23 mouse cellular contexts compared by ENCODE assay signal in genomic region chr4:55765780-55766179, GRCm38 (mm10).
DNase-seq lines count a peak whose midpoint lies in the region; ATAC-seq and TF ChIP-seq lines count a peak whose summit lies in the region.
"Had no signal": no experiment of that assay in that cellular context is flagged by ENCODE, and none has a peak within 500 bp of the region (broad histone marks: within the 10 kb centered on the region; RNA-seq: fewer than 3 reads in every experiment).

No protein-coding gene starts in this region.

- no peak overlapping the region for H3K4me2 ChIP-seq in forebrain, embryonic 14.5 days (ENCODE audit: low read length)
- H3K4me2 ChIP-seq in forebrain, embryonic 13.5 days = no peak overlapping the region
- no peak overlapping the region for H3K4me2 ChIP-seq in forebrain, embryonic 16.5 days (ENCODE audit: low read length)
- no peak overlapping the region for H3K4me2 ChIP-seq in forebrain, embryonic 12.5 days
- H3K4me2 ChIP-seq in forebrain, postnatal 0 days (ENCODE audit: low read depth) = no peak overlapping the region
- H3K4me2 ChIP-seq in forebrain, embryonic 15.5 days (replicated peaks) = no peak overlapping the region

- no peak overlapping the region for H3K27ac ChIP-seq in forebrain, embryonic 14.5 days (ENCODE audit: low read depth, low read length)
- no peak overlapping the region for H3K27ac ChIP-seq in forebrain, embryonic 13.5 days
- H3K27ac ChIP-seq in forebrain, embryonic 16.5 days (ENCODE audit: low read length) = no peak overlapping the region
- no peak overlapping the region for H3K27ac ChIP-seq in forebrain, embryonic 12.5 days
- no peak overlapping the region for H3K27ac ChIP-seq in forebrain, postnatal 0 days (ENCODE audit: low read depth, low read length)
- H3K27ac ChIP-seq in forebrain, embryonic 15.5 days (replicated peaks) = no peak overlapping the region

- no peaks in the 10 kb centered on the region for H3K27me3 ChIP-seq in forebrain, embryonic 14.5 days (replicated peaks; ENCODE audit: control insufficient read depth, insufficient read depth, low read length)
- no peaks in the 10 kb centered on the region for H3K27me3 ChIP-seq in forebrain, embryonic 13.5 days
- H3K27me3 ChIP-seq in forebrain, embryonic 16.5 days (replicated peaks; ENCODE audit: control insufficient read depth, insufficient read depth, low read length) = no peaks in the 10 kb centered on the region
- H3K27me3 ChIP-seq in forebrain, embryonic 12.5 days = no peaks in the 10 kb centered on the region
- H3K27me3 ChIP-seq in forebrain, postnatal 0 days (ENCODE audit: insufficient read depth, low read length) = no peaks in the 10 kb centered on the region
- no peaks in the 10 kb centered on the region for H3K27me3 ChIP-seq in forebrain, embryonic 15.5 days
- H3K27me3 ChIP-seq: CH12.LX, Patski had no signal

- no peak; the same call in 1 of the 2 replicates for ATAC-seq in forebrain, embryonic 14.5 days
- no peak; the same call in 1 of the 2 replicates for ATAC-seq in forebrain, embryonic 13.5 days
- peak; percentile 50; the same call in 1 of the 2 replicates for ATAC-seq in forebrain, embryonic 16.5 days
- no peak for ATAC-seq in forebrain, embryonic 12.5 days (ENCODE audit: low FRiP score)
- ATAC-seq in forebrain, postnatal 0 days = no peak
- no peak for ATAC-seq in forebrain, embryonic 15.5 days (replicated peaks)
- ATAC-seq: activated CD4-positive, CD25-positive, alpha-beta regulatory T cell, adult 4 months; CD4-positive, CD25-positive, alpha-beta regulatory T cell, adult 4 months; Patski had no signal

- no peak overlapping the region for H3K4me3 ChIP-seq in forebrain, embryonic 14.5 days (ENCODE audit: low read depth, low read length)
- no peak overlapping the region for H3K4me3 ChIP-seq in forebrain, embryonic 13.5 days
- H3K4me3 ChIP-seq in forebrain, embryonic 16.5 days (replicated peaks; ENCODE audit: low read length) = no peak overlapping the region
- no peak overlapping the region for H3K4me3 ChIP-seq in forebrain, embryonic 12.5 days (replicated peaks)
- H3K4me3 ChIP-seq in forebrain, postnatal 0 days (ENCODE audit: low read depth, low read length) = no peak overlapping the region
- no peak overlapping the region for H3K4me3 ChIP-seq in forebrain, embryonic 15.5 days

- no peak for TF ChIP-seq CTCF in forebrain, postnatal 0 days (IDR thresholded peaks at IDR 0.05; ENCODE audit: low read depth)
- TF ChIP-seq CTCF in brain, embryonic 14.5 days (IDR thresholded peaks at IDR 0.05; ENCODE audit: borderline replicate concordance, extremely low read depth, insufficient read depth, insufficient read length) = no peak

- no peaks in the 10 kb centered on the region for H3K36me3 ChIP-seq in forebrain, embryonic 14.5 days (ENCODE audit: control insufficient read depth, insufficient read depth, low read length)
- no peaks in the 10 kb centered on the region for H3K36me3 ChIP-seq in forebrain, embryonic 13.5 days (ENCODE audit: poor library complexity, severe bottlenecking)
- H3K36me3 ChIP-seq in forebrain, embryonic 16.5 days (ENCODE audit: control insufficient read depth, insufficient read depth) = no peaks in the 10 kb centered on the region
- no peaks in the 10 kb centered on the region for H3K36me3 ChIP-seq in forebrain, embryonic 12.5 days (replicated peaks)
- no peaks in the 10 kb centered on the region for H3K36me3 ChIP-seq in forebrain, postnatal 0 days (ENCODE audit: insufficient read depth)
- H3K36me3 ChIP-seq in forebrain, embryonic 15.5 days = no peaks in the 10 kb centered on the region
- H3K36me3 ChIP-seq: G1E had no signal

- H3K9ac ChIP-seq in forebrain, embryonic 14.5 days (ENCODE audit: low read length) = no peak overlapping the region
- no peak overlapping the region for H3K9ac ChIP-seq in forebrain, embryonic 13.5 days
- no peak overlapping the region for H3K9ac ChIP-seq in forebrain, embryonic 16.5 days (replicated peaks; ENCODE audit: low read depth, low read length)
- H3K9ac ChIP-seq in forebrain, embryonic 12.5 days = no peak overlapping the region
- no peak overlapping the region for H3K9ac ChIP-seq in forebrain, postnatal 0 days
- no peak overlapping the region for H3K9ac ChIP-seq in forebrain, embryonic 15.5 days (replicated peaks)

- no peaks in the 10 kb centered on the region for H3K9me3 ChIP-seq in forebrain, embryonic 14.5 days (replicated peaks; ENCODE audit: control insufficient read depth, low read length)
- no peaks in the 10 kb centered on the region for H3K9me3 ChIP-seq in forebrain, embryonic 13.5 days (replicated peaks)
- H3K9me3 ChIP-seq in forebrain, embryonic 16.5 days (ENCODE audit: control insufficient read depth, low read length) = no peaks in the 10 kb centered on the region
- no peaks in the 10 kb centered on the region for H3K9me3 ChIP-seq in forebrain, embryonic 12.5 days
- no peaks in the 10 kb centered on the region for H3K9me3 ChIP-seq in forebrain, postnatal 0 days (ENCODE audit: low read length)
- H3K9me3 ChIP-seq in forebrain, embryonic 15.5 days = no peaks in the 10 kb centered on the region

- 86% methylated on average over 2 of the region's 2 CpGs for WGBS in forebrain, embryonic 14.5 days
- WGBS in forebrain, embryonic 13.5 days = 82% methylated on average over 2 of the region's 2 CpGs
- 74% methylated on average over 2 of the region's 2 CpGs for WGBS in forebrain, embryonic 16.5 days
- WGBS in forebrain, embryonic 12.5 days = 96% methylated on average over 2 of the region's 2 CpGs
- WGBS in forebrain, postnatal 0 days = 71% methylated on average over 2 of the region's 2 CpGs
- WGBS in forebrain, embryonic 15.5 days = 65% methylated on average over 2 of the region's 2 CpGs

- no peak for TF ChIP-seq POLR2A in brain, embryonic 14.5 days (IDR thresholded peaks at IDR 0.05; ENCODE audit: borderline replicate concordance, extremely low read depth, insufficient read depth, insufficient read length, poor library complexity, severe bottlenecking)

- no peaks in the 10 kb centered on the region for H3K4me1 ChIP-seq in forebrain, embryonic 14.5 days (ENCODE audit: control insufficient read depth, insufficient read depth, low read length)
- H3K4me1 ChIP-seq in forebrain, embryonic 13.5 days = no peaks in the 10 kb centered on the region
- peaks cover 5% of the 10 kb centered on the region; the same call in 1 of the 2 replicates for H3K4me1 ChIP-seq in forebrain, embryonic 16.5 days (replicated peaks; ENCODE audit: control insufficient read depth, insufficient read depth, low read length)
- H3K4me1 ChIP-seq in forebrain, embryonic 12.5 days = no peaks in the 10 kb centered on the region
- H3K4me1 ChIP-seq in forebrain, postnatal 0 days (ENCODE audit: insufficient read depth) = no peaks in the 10 kb centered on the region
- H3K4me1 ChIP-seq in forebrain, embryonic 15.5 days = no peaks in the 10 kb centered on the region

- DNase-seq in forebrain, embryonic 14.5 days (ENCODE audit: low spot score) = peak; percentile 42
- DNase-seq in forebrain, postnatal 0 days = peak; percentile 3
- peak; percentile 53 for DNase-seq in brain, embryonic 14.5 days (ENCODE audit: low read depth)
- no peak for DNase-seq in frontal cortex, adult 2 months (ENCODE audit: extremely low spot score in 1 of 2, low spot score in 1 of 2)
- DNase-seq: adrenal gland, adult 2 months; adrenal gland, adult 8-10 months; adrenal gland, postnatal 10 days; adrenal gland, postnatal 14 days; adrenal gland, postnatal 25 days; adrenal gland, postnatal 36 days; B cell, adult 2 months; cerebellum, adult 11 months; cerebellum, adult 11-12 months; cerebellum, adult 18-20 months had no signal

Comparison
In these comparisons a context has a peak if more than half of its experiments do, and no peak if none do; other contexts are left out.
1. DNase-seq: peak in forebrain, embryonic 14.5 days (single experiment), forebrain, postnatal 0 days (single experiment) and brain, embryonic 14.5 days (single experiment); none in frontal cortex, adult 2 months (0 of 2).